Mouse (Mus musculus) limb, embryonic 14.5 days (tissue): Measurements from ENCODE around the gene Wnk1. TPM values are rescaled to one million over a fixed set of nuclear protein-coding genes. Genes with fewer than 3 reads are reported as not detected.

Experiments used
- ATAC-seq: fragments of 200-750 bp; cut with Nextera tagmentation; 2 replicates; pipeline ENCODE4 v1.8.0; 2017; ENCODE audit warnings: low read depth, moderate number of reproducible peaks, moderate TSS enrichment; ENCODE audit not compliant: low FRiP score
- DNase-seq: peaks from one replicate; pipeline ENCODE4 v3.0.0-alpha.2; 2015; ENCODE audit warnings: low spot score
- H3K27ac ChIP-seq: fragments of 300-500 bp; sonication (generic); replicated peaks from 2 replicates; pipeline ENCODE4 v1.5.1; 2014; ENCODE audit warnings: low read depth, mild to moderate bottlenecking, low read length, moderate library complexity, mixed read lengths
- H3K27me3 ChIP-seq: fragments of 300-500 bp; sonication (generic); 2 replicates; pipeline ENCODE4 v1.6.1; 2014; ENCODE audit warnings: low read length, mixed read lengths; ENCODE audit not compliant: control insufficient read depth, insufficient read depth
- H3K36me3 ChIP-seq: fragments of 300-500 bp; sonication (generic); 2 replicates; pipeline ENCODE4 v1.6.1; 2014; ENCODE audit warnings: mild to moderate bottlenecking, low read length, moderate library complexity, mixed read lengths; ENCODE audit not compliant: control insufficient read depth, insufficient read depth
- H3K4me1 ChIP-seq: fragments of 300-500 bp; sonication (generic); 2 replicates; pipeline ENCODE4 v1.6.1; 2014; ENCODE audit warnings: antibody characterized with exemption, low read length, mixed read lengths; ENCODE audit not compliant: control insufficient read depth, insufficient read depth
- H3K4me2 ChIP-seq: fragments of 300-500 bp; sonication (generic); replicated peaks from 2 replicates; pipeline ENCODE4 v1.6.1; 2014; ENCODE audit warnings: low read depth, mild to moderate bottlenecking, low read length, moderate library complexity; ENCODE audit not compliant: severe bottlenecking
- H3K4me3 ChIP-seq: fragments of 300-500 bp; sonication (generic); replicated peaks from 2 replicates; pipeline ENCODE4 v1.5.1; 2014; ENCODE audit warnings: low read length
- H3K9ac ChIP-seq: fragments of 300-500 bp; sonication (generic); 2 replicates; pipeline ENCODE4 v1.6.1; 2014; ENCODE audit warnings: mild to moderate bottlenecking, low read depth, low read length, moderate library complexity; ENCODE audit not compliant: severe bottlenecking
- H3K9me3 ChIP-seq: fragments of 300-500 bp; sonication (generic); 2 replicates; pipeline ENCODE4 v1.6.1; 2016; ENCODE audit warnings: low read length; ENCODE audit not compliant: control insufficient read depth
- POLR2A ChIP-seq: fragments of 200-500 bp; IDR thresholded peaks from 2 replicates; pipeline ENCODE4 v1.8.0; 2012; ENCODE audit warnings: inconsistent platforms, mild to moderate bottlenecking, moderate library complexity, borderline replicate concordance; ENCODE audit not compliant: insufficient read depth, insufficient read length; ENCODE audit errors: extremely low read depth
- WGBS: fragments of 180-500 bp; shearing (Covaris S2); extraction: QIAGEN DNeasy Blood & Tissue Kit; methylation state at CpG from one replicate; pipeline ENCODE4 v1.1.7; 2014; 5-methylcytosine and 5-hydroxymethylcytosine counted together
- polyA plus RNA-seq, 2 experiments: library from polyadenylated mRNA; depleted of rRNA in 1 of 2; stranded (reverse) in 1 of 2; unstranded in 1 of 2; fragments of >200 nt; fragmentation: Nextera tagmentation in 1 of 2; extraction: Ambion mirVana in 1 of 2; gene quantifications; 2 replicates each; pipeline versions ENCODE4 v1.2.1 to v1.2.3; 2012 to 2014

Gene Wnk1
- polyA plus RNA-seq, 2 experiments = 65.3 to 129 TPM

DNA sequence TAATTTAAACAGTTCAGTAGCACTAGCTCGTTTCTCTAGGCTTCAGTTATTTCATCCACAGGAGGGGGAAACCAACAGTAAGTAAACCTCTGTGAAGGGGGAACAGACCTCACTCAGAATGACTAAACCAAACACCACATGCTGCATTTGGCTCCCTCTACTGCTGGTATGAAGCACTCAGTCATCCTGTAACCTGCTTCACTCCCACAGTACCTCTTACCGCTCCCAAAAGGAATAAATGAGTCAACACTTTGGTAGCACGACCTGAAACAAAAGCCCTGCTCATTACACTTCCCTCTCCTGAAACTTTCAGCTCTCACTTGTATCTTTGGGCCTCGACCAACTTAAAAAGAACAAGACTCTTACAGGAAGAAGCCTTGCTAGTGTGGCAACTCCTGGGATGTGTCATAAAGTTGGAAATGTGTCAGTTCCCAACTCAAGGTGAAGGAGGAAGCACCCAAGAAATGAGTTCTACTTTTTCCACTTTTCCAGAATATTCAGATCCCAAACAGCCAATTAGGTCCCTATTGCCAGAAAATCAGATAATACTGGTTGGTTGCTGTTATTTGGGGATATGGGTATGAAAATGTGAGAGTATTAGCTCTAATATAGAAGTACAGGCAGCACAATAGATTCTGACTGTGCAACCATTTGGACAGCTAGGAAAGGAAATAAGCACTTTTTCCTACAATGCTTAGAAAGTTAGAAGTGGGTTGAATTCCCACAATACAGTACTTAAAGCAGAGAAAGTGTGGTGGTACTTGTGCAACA, 114.1 kb downstream of the Wnk1 start:
- no peak for ATAC-seq
- Histone ChIP-seq H3K4me3 (no peak overlapping the region), H3K9me3 (no peaks in the 10 kb centered on the region), H3K4me1 (no peaks in the 10 kb centered on the region), H3K36me3 (peaks cover 93% of the 10 kb centered on the region), H3K4me2 (no peak overlapping the region), H3K27ac (no peak overlapping the region), H3K27me3 (no peaks in the 10 kb centered on the region), H3K9ac (no peak overlapping the region)
- 42% methylated on average over 4 of the region's 4 CpGs for WGBS
- no peak for TF ChIP-seq POLR2A
- peak; percentile 52 for DNase-seq

DNA sequence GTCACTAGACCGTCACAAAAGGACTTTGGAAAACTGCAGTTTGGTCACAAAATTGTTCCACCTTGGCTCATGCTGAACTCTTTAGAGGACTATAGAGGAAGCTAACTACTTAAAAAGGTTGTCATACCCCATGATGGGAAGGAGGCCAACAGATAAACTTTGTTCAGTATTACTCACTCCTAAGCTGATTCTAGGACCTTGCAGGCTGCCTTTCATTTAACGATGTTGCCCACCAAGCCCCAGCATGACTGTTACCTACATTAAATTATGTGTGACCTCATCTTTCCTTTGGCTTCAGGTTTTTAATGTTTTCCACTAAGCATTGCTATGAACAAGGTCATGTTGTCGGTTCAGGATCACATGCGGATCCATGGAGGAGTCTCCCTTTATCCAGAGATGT, 115.9 kb downstream of the Wnk1 start:
- no peak overlapping the region for H3K9ac ChIP-seq
- H3K9me3 ChIP-seq = no peaks in the 10 kb centered on the region
- no peaks in the 10 kb centered on the region for H3K4me1 ChIP-seq
- ATAC-seq (no peak), DNase-seq (no peak)
- H3K27ac ChIP-seq = no peak overlapping the region
- H3K4me3 ChIP-seq = no peak overlapping the region
- H3K27me3 ChIP-seq = no peaks in the 10 kb centered on the region
- H3K36me3 ChIP-seq = peaks cover 93% of the 10 kb centered on the region
- 91% methylated on average over 4 of the region's 4 CpGs for WGBS
- no peak overlapping the region for H3K4me2 ChIP-seq
- no peak for TF ChIP-seq POLR2A

- DNase-seq = no peak
- Histone ChIP-seq H3K9ac (no peak overlapping the region), H3K27ac (no peak overlapping the region), H3K9me3 (no peaks in the 10 kb centered on the region), H3K4me2 (no peak overlapping the region), H3K4me1 (no peaks in the 10 kb centered on the region), H3K27me3 (no peaks in the 10 kb centered on the region), H3K36me3 (peaks cover 89% of the 10 kb centered on the region), H3K4me3 (no peak overlapping the region)
- ATAC-seq = no peak
- TF ChIP-seq POLR2A = no peak
- 88% methylated on average over 3 of the region's 3 CpGs for WGBS
Observed at GRCm38 (mm10) chr6:119922136-119922535, 116.3 kb downstream of the Wnk1 start.

DNA sequence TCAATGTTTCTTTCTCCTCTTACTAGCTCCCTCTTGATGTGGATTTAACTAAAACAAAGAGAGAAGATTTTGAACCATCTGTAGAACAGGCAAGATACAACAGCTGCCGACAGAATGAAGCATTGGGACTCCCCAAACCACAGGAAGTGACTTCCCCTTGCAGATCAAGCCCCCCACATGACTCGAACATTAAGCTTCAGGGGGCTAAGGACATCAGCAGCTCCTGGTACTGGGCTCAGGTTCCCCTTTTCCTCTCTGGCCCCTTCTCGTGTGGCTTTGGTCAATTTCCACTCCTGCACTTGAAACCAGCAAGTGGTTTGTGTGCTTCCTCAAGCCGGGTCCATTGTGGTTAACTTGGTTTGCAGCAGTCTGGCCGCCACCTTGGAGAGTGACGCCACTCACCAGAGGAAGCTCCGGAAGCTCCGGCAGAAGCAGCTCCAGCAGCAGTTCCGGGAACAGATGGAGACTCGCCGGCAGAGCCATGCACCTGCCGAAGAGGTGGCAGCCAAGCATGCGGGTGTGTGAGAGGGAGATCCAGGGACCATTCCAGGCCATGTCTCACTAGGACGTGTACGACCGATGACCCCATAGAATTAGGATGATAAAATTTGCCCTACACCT, 119.8 kb downstream of the Wnk1 start:
- Histone ChIP-seq H3K9me3 (no peaks in the 10 kb centered on the region), H3K4me1 (no peaks in the 10 kb centered on the region), H3K36me3 (peaks cover 80% of the 10 kb centered on the region), H3K9ac (no peak overlapping the region), H3K4me2 (no peak overlapping the region), H3K27me3 (no peaks in the 10 kb centered on the region), H3K4me3 (no peak overlapping the region), H3K27ac (no peak overlapping the region)
- WGBS = 86% methylated on average over 16 of the region's 16 CpGs
- ATAC-seq (no peak), DNase-seq (no peak)
- TF ChIP-seq POLR2A = no peak

- DNase-seq (no peak), ATAC-seq (no peak)
- Histone ChIP-seq H3K36me3 (peaks cover 76% of the 10 kb centered on the region), H3K27me3 (no peaks in the 10 kb centered on the region), H3K4me2 (no peak overlapping the region), H3K9ac (no peak overlapping the region), H3K4me1 (no peaks in the 10 kb centered on the region), H3K4me3 (no peak overlapping the region), H3K27ac (no peak overlapping the region), H3K9me3 (no peaks in the 10 kb centered on the region)
- WGBS = 89% methylated on average over 5 of the region's 5 CpGs
- TF ChIP-seq POLR2A = no peak
Observed at GRCm38 (mm10) chr6:119915710-119916109, 122.8 kb downstream of the Wnk1 start.
